Mouse (Mus musculus) adrenal gland, postnatal 4 days (tissue): ENCODE measurements around the gene Bmp8b. TPM values are rescaled to one million over a fixed set of nuclear protein-coding genes. Genes with fewer than 3 reads are reported as not detected.

ENCODE experiments used
- DNase-seq, 2 experiments: peaks; one replicate each; pipeline ENCODE4 v3.0.0; 2021 to 2022; ENCODE audit warnings: low spot score in 2 of 2, mixed read lengths in 2 of 2
- total RNA-seq, 2 experiments: library from RNA; stranded (reverse); gene quantifications; 2 replicates each; pipeline ENCODE4 v1.2.3; 2021

Bmp8b gene
- total RNA-seq, 2 experiments from 2014 or later, result 0.20 TPM; not detected in 1

- no peak for DNase-seq
Observed at GRCm38 (mm10) chr4:123171811-123172210, 66.8 kb downstream of the Bmp8b start.

Other genes with a start within 250 kb of the Bmp8b start
- 100 to 1,000 TPM; 138 to 147 TPM for gene Cap1, start 219.1 kb upstream of the Bmp8b start, total RNA-seq
- gene Mfsd2a, start 144.0 kb upstream of the Bmp8b start, total RNA-seq, result under 1 TPM; 0.59 to 0.90 TPM
- 1 to 10 TPM; 2.8 to 2.9 TPM for gene Mycl, start 109.5 kb upstream of the Bmp8b start, total RNA-seq
- 10 to 100 TPM; 19.1 to 19.7 TPM for gene Trit1, start 88.6 kb upstream of the Bmp8b start, total RNA-seq
- not detected for gene Oxct2b, start 11.1 kb downstream of the Bmp8b start, total RNA-seq
- 10 to 100 TPM; 57.1 to 57.8 TPM for gene Ppie, start 34.8 kb downstream of the Bmp8b start, total RNA-seq
- 1 to 10 TPM; 3.1 to 5.5 TPM for gene Hpcal4, start 78.1 kb downstream of the Bmp8b start, total RNA-seq
- 10 to 100 TPM; 15.3 to 15.7 TPM for gene Nt5c1a, start 96.3 kb downstream of the Bmp8b start, total RNA-seq
- 10 to 100 TPM; 12.4 to 17.6 TPM for gene Heyl, start 128.4 kb downstream of the Bmp8b start, total RNA-seq
- gene Pabpc4, start 157.2 kb downstream of the Bmp8b start, total RNA-seq, result 100 to 1,000 TPM; 104 to 119 TPM
- not detected for gene Oxct2a, start 218.5 kb downstream of the Bmp8b start, total RNA-seq
- not detected for gene Bmp8a, start 238.1 kb downstream of the Bmp8b start, total RNA-seq